Mouse (Mus musculus) layer of hippocampus, postnatal 36 days (tissue): ENCODE measurements around the gene Zbtb22. TPM values are rescaled to one million over a fixed set of nuclear protein-coding genes. Genes with fewer than 3 reads are reported as not detected.
"Not testable (repeated sequence)": the region's sequence is repeated elsewhere in the genome, so short reads cannot be mapped to it uniquely, and the experiment has no call there.

Experiments
- DNase-seq, 2 experiments: peaks; one replicate each; pipeline ENCODE4 v3.0.0; 2022
- total RNA-seq, 2 experiments: library from RNA; stranded (reverse); gene quantifications; 2 replicates each; pipeline ENCODE4 v1.2.3; 2021

The Zbtb22 gene
- total RNA-seq, 2 experiments from 2014 or later: 26.9 to 30.8 TPM

GRCm38 (mm10) chr17:33904835-33905234, 10.9 kb upstream of the Zbtb22 start, which contains the start of gene Platr17:
Gene Platr17 (plus strand): TSS chr17:33905135.
- not testable (repeated sequence) for DNase-seq

GRCm38 (mm10) chr17:33908331-33909076, 7.2 kb upstream of the Zbtb22 start:
- DNase-seq: peak; percentile 55

GRCm38 (mm10) chr17:33909077-33909868, 6.4 kb upstream of the Zbtb22 start, which contains the start of gene Daxx:
Gene Daxx (plus strand): TSS chr17:33909414.
- DNase-seq: peak; percentile 99

- DNase-seq: no peak
Observed at GRCm38 (mm10) chr17:33909869-33910250, 5.8 kb upstream of the Zbtb22 start.

GRCm38 (mm10) chr17:33910346-33911051, 5.2 kb upstream of the Zbtb22 start:
- DNase-seq: no peak

GRCm38 (mm10) chr17:33911052-33911812, 4.5 kb upstream of the Zbtb22 start:
- no peak for DNase-seq

GRCm38 (mm10) chr17:33911813-33912414, 3.8 kb upstream of the Zbtb22 start:
- DNase-seq: no peak

- no peak for DNase-seq
Observed at GRCm38 (mm10) chr17:33913264-33913663, 2.4 kb upstream of the Zbtb22 start.

GRCm38 (mm10) chr17:33913905-33914304, 1.8 kb upstream of the Zbtb22 start:
- no peak for DNase-seq

- no peak for DNase-seq
Observed at GRCm38 (mm10) chr17:33914969-33915391, 724 bp upstream of the Zbtb22 start.

- DNase-seq: no peak
Observed at GRCm38 (mm10) chr17:33916294-33916693, 590 bp downstream of the Zbtb22 start.

- no peak for DNase-seq
Observed at GRCm38 (mm10) chr17:33916847-33917655, 1.3 kb downstream of the Zbtb22 start.

- DNase-seq: no peak
Observed at GRCm38 (mm10) chr17:33917656-33918292, 2.1 kb downstream of the Zbtb22 start.

GRCm38 (mm10) chr17:33918293-33919203, 2.8 kb downstream of the Zbtb22 start:
- DNase-seq: no peak

GRCm38 (mm10) chr17:33919351-33920281, 3.9 kb downstream of the Zbtb22 start:
- no peak for DNase-seq

GRCm38 (mm10) chr17:33920282-33921097, 4.8 kb downstream of the Zbtb22 start:
- DNase-seq: peak; percentile 74 to 75

GRCm38 (mm10) chr17:33921361-33921760, 5.7 kb downstream of the Zbtb22 start:
- DNase-seq: no peak
